Mouse (Mus musculus) NIH3T3 (cell line): ENCODE results near the gene Spsb3.
A peak's percentile ranks its signal among the peaks of the same experiment; 100 is the strongest.

ENCODE experiments used
- DNase-seq: peaks from one replicate; pipeline ENCODE4 v3.0.0-alpha.2; 2012; ENCODE audit warnings: low read depth

Spsb3 gene

GRCm38 (mm10) chr17:24874405-24874745, 12.1 kb upstream of the Spsb3 start:
- no peak for DNase-seq

- DNase-seq: no peak
Measured at GRCm38 (mm10) chr17:24874989-24875388, 11.5 kb upstream of the Spsb3 start.

GRCm38 (mm10) chr17:24877336-24878116, 8.9 kb upstream of the Spsb3 start:
- DNase-seq: no peak

- no peak for DNase-seq
Measured at GRCm38 (mm10) chr17:24878117-24878397, 8.4 kb upstream of the Spsb3 start.

- DNase-seq: no peak
Measured at GRCm38 (mm10) chr17:24878531-24878930, 7.9 kb upstream of the Spsb3 start.

GRCm38 (mm10) chr17:24881738-24882440, 4.6 kb upstream of the Spsb3 start:
- peak; percentile 78 for DNase-seq

- no peak for DNase-seq
Measured at GRCm38 (mm10) chr17:24884391-24884790, 2.1 kb upstream of the Spsb3 start.

- no peak for DNase-seq
Measured at GRCm38 (mm10) chr17:24885356-24886133, 898 bp upstream of the Spsb3 start.

GRCm38 (mm10) chr17:24886932-24887271, 459 bp downstream of the Spsb3 start:
- no peak for DNase-seq

GRCm38 (mm10) chr17:24887291-24888080, 1.0 kb downstream of the Spsb3 start:
- peak; percentile 39 for DNase-seq

- no peak for DNase-seq
Measured at GRCm38 (mm10) chr17:24888862-24889261, 2.4 kb downstream of the Spsb3 start.

- no peak for DNase-seq
Measured at GRCm38 (mm10) chr17:24890151-24891092, 4.0 kb downstream of the Spsb3 start.

- DNase-seq: peak; percentile 19
Measured at GRCm38 (mm10) chr17:24891321-24891720, 4.9 kb downstream of the Spsb3 start.

GRCm38 (mm10) chr17:24892785-24893184, 6.3 kb downstream of the Spsb3 start:
- DNase-seq: no peak

GRCm38 (mm10) chr17:24893276-24893675, 6.8 kb downstream of the Spsb3 start:
- no peak for DNase-seq

GRCm38 (mm10) chr17:24894061-24894994, 7.9 kb downstream of the Spsb3 start:
- DNase-seq: peak; percentile 52

- peak; percentile 91 for DNase-seq
Measured at GRCm38 (mm10) chr17:24894995-24895547, 8.6 kb downstream of the Spsb3 start, which contains the start of the genes Eme2 and Mrps34. Gene Eme2 (minus strand): TSS chr17:24895087. Gene Mrps34 (plus strand): TSS chr17:24895116.

GRCm38 (mm10) chr17:24895571-24896240, 9.3 kb downstream of the Spsb3 start:
- DNase-seq: peak; percentile 65
